Mouse (Mus musculus) kidney, postnatal 36 days (tissue): ENCODE measurements at regions not wholly inside any gene's neighbourhood (a gene's known extent, or its start where the extent isn't known, plus 50 kb on each side); places are given as distances from the start of the nearest gene placed in this dataset.
"Not testable (repeated sequence)": the region's sequence is repeated elsewhere in the genome, so short reads cannot be mapped to it uniquely, and the experiment has no call there.

Source experiments
- DNase-seq, 2 experiments: peaks; one replicate each; pipeline ENCODE4 v3.0.0; 2021 to 2022; ENCODE audit warnings: mixed read lengths in 2 of 2

GRCm38 (mm10) chr13:5546937-5547336 is 314.3 kb upstream of the Klf6 start:
- no peak for DNase-seq

- DNase-seq, result no peak
Measured at GRCm38 (mm10) chr13:5548768-5549167, 312.5 kb upstream of the Klf6 start.

GRCm38 (mm10) chr13:5549175-5549574 is 312.1 kb upstream of the Klf6 start:
- DNase-seq, result no peak

GRCm38 (mm10) chr13:5549747-5550146 is 311.5 kb upstream of the Klf6 start:
- DNase-seq, result no peak

- DNase-seq, result no peak
Measured at GRCm38 (mm10) chr13:5550354-5550753, 310.9 kb upstream of the Klf6 start.

GRCm38 (mm10) chr13:5551131-5551530 is 310.2 kb upstream of the Klf6 start:
- DNase-seq, result no peak

GRCm38 (mm10) chr13:5553461-5553860 is 307.8 kb upstream of the Klf6 start:
- DNase-seq, result no peak

GRCm38 (mm10) chr13:5558095-5558494 is 303.2 kb upstream of the Klf6 start:
- DNase-seq, result no peak

- no peak for DNase-seq
Measured at GRCm38 (mm10) chr13:5566479-5566878, 294.8 kb upstream of the Klf6 start.

- DNase-seq, result no peak
Measured at GRCm38 (mm10) chr13:5566896-5567295, 294.4 kb upstream of the Klf6 start.

GRCm38 (mm10) chr13:5569579-5569978 is 291.7 kb upstream of the Klf6 start:
- no peak for DNase-seq

- no peak for DNase-seq
Measured at GRCm38 (mm10) chr13:5570386-5570785, 290.9 kb upstream of the Klf6 start.

- DNase-seq, result no peak
Measured at GRCm38 (mm10) chr13:5576568-5576967, 284.7 kb upstream of the Klf6 start.

GRCm38 (mm10) chr13:5583681-5584080 is 277.6 kb upstream of the Klf6 start:
- DNase-seq, result not testable (repeated sequence)

- no peak for DNase-seq
Measured at GRCm38 (mm10) chr13:5587196-5587595, 274.1 kb upstream of the Klf6 start.

- no peak for DNase-seq
Measured at GRCm38 (mm10) chr13:5591286-5591685, 270.0 kb upstream of the Klf6 start.

GRCm38 (mm10) chr13:5591837-5592555 is 269.3 kb upstream of the Klf6 start:
- no peak for DNase-seq

GRCm38 (mm10) chr13:5592556-5593061 is 268.7 kb upstream of the Klf6 start:
- DNase-seq, result peak in 1 of 2 experiments; percentile 52

GRCm38 (mm10) chr13:5601648-5602047 is 259.6 kb upstream of the Klf6 start:
- DNase-seq, result no peak

GRCm38 (mm10) chr13:5603905-5604596 is 257.2 kb upstream of the Klf6 start:
- peak; percentile 15 to 77 for DNase-seq

- DNase-seq, result no peak
Measured at GRCm38 (mm10) chr13:5605418-5605817, 255.9 kb upstream of the Klf6 start.

- no peak for DNase-seq
Measured at GRCm38 (mm10) chr13:5607462-5607861, 253.8 kb upstream of the Klf6 start.

GRCm38 (mm10) chr13:5614186-5614737 is 247.0 kb upstream of the Klf6 start:
- DNase-seq, result peak in 1 of 2 experiments; percentile 20

- DNase-seq, result peak in 1 of 2 experiments; percentile 32
Measured at GRCm38 (mm10) chr13:5614833-5615232, 246.4 kb upstream of the Klf6 start.
